Mouse (Mus musculus): Measurements from ENCODE around the gene Man2c1.

DNA sequence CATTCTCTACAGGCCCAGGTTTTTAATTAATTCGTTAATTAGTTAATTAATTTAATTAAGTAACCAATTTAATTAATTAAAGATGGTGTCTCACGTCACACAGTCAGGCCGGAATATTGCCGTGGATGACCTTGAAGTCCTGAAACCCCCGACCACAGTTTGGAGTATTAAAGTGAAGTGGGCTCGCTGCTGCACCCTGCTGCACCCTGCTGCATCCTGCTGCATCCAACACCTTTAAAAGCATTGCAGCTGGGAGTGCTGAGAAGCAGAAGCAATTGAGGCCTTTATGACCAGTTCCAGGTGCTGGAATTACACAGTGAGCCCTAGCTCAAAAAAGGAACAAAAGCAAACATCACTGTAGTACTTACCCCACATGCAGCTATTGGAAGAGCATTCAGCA, 21.8 kb downstream of the Man2c1 start:
- no peak for TF ChIP-seq CTCF (IDR thresholded peaks at IDR 0.05; ENCODE audit: control insufficient read depth, insufficient read depth, insufficient replicate concordance, low read depth, low read length)
- no peak for TF ChIP-seq POLR2A (IDR thresholded peaks at IDR 0.05; ENCODE audit: control insufficient read depth, low read depth, low read length)

Measured in testis, adult 2 months (tissue).